Mouse (Mus musculus): Measurements from ENCODE around the gene Trim50. TPM values are rescaled to one million over a fixed set of nuclear protein-coding genes. Genes with fewer than 3 reads are reported as not detected.

Gene Trim50
- total and polyA plus RNA-seq, 2 experiments from 2014 or later, result not detected

- Histone ChIP-seq H3K36me3 (ENCODE audit: insufficient read depth) (no peaks in the 10 kb centered on the region), H3K27me3 (ENCODE audit: insufficient read depth, low read length) (no peaks in the 10 kb centered on the region), H3K4me2 (ENCODE audit: low read depth) (no peak overlapping the region), H3K4me1 (ENCODE audit: insufficient read depth) (no peaks in the 10 kb centered on the region), H3K9ac (no peak overlapping the region), H3K27ac (ENCODE audit: low read depth, low read length) (no peak overlapping the region), H3K4me3 (ENCODE audit: low read depth, low read length) (no peak overlapping the region), H3K9me3 (ENCODE audit: low read length) (no peaks in the 10 kb centered on the region)
- no peak for TF ChIP-seq CTCF (IDR thresholded peaks at IDR 0.05; ENCODE audit: low read depth)
- 80% methylated on average over 5 of the region's 5 CpGs for WGBS
- ATAC-seq (no peak), DNase-seq (no peak)
These were observed 22.9 kb upstream of the Trim50 start for GRCm38 (mm10) chr5:135330201-135330600.

- 85% methylated on average over 6 of the region's 6 CpGs for WGBS
- H3K4me2 ChIP-seq (ENCODE audit: low read depth), result no peak overlapping the region
- ATAC-seq, result no peak
- TF ChIP-seq CTCF (IDR thresholded peaks at IDR 0.05; ENCODE audit: low read depth), result no peak
- no peak overlapping the region for H3K4me3 ChIP-seq (ENCODE audit: low read depth, low read length)
- no peaks in the 10 kb centered on the region for H3K27me3 ChIP-seq (ENCODE audit: insufficient read depth, low read length)
- no peaks in the 10 kb centered on the region for H3K4me1 ChIP-seq (ENCODE audit: insufficient read depth)
- H3K27ac ChIP-seq (ENCODE audit: low read depth, low read length), result no peak overlapping the region
- DNase-seq, result no peak
- H3K9me3 ChIP-seq (ENCODE audit: low read length), result no peaks in the 10 kb centered on the region
- H3K9ac ChIP-seq, result no peak overlapping the region
- no peaks in the 10 kb centered on the region for H3K36me3 ChIP-seq (ENCODE audit: insufficient read depth)
These were observed 21.9 kb upstream of the Trim50 start for GRCm38 (mm10) chr5:135331161-135331560.

DNA sequence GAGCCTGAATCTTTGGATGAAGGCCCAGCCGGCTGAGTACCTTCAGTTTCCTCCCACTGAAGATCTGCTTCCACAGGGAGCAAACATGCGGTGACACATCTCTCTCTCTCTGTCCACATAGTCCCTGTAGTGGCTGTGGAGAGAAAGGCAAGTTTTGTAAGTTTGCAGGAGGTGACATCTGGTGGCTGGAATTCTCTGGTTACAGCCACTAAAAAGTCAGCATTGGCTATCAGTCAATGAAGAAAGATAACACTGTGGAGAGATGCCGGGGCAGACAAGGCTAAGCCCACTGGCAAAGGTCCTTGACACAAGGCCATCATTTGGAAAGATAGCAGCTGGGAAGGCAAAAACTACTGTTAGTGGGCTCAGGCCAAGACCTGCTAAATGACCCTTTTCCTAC, 15.5 kb upstream of the Trim50 start:
- H3K4me3 ChIP-seq (ENCODE audit: low read depth, low read length), result no peak overlapping the region
- no peaks in the 10 kb centered on the region for H3K9me3 ChIP-seq (ENCODE audit: low read length)
- H3K9ac ChIP-seq, result no peak overlapping the region
- DNase-seq (no peak), ATAC-seq (no peak)
- H3K4me1 ChIP-seq (ENCODE audit: insufficient read depth), result no peaks in the 10 kb centered on the region
- no peaks in the 10 kb centered on the region for H3K27me3 ChIP-seq (ENCODE audit: insufficient read depth, low read length)
- H3K36me3 ChIP-seq (ENCODE audit: insufficient read depth), result no peaks in the 10 kb centered on the region
- H3K4me2 ChIP-seq (ENCODE audit: low read depth), result no peak overlapping the region
- TF ChIP-seq CTCF (IDR thresholded peaks at IDR 0.05; ENCODE audit: low read depth), result peak; percentile 51
- WGBS, result 65% methylated on average over 3 of the region's 3 CpGs
- no peak overlapping the region for H3K27ac ChIP-seq (ENCODE audit: low read depth, low read length)

- no peak overlapping the region for H3K27ac ChIP-seq (ENCODE audit: low read depth, low read length)
- H3K27me3 ChIP-seq (ENCODE audit: insufficient read depth, low read length), result no peaks in the 10 kb centered on the region
- H3K4me1 ChIP-seq (ENCODE audit: insufficient read depth), result no peaks in the 10 kb centered on the region
- DNase-seq (no peak), ATAC-seq (no peak)
- no peaks in the 10 kb centered on the region for H3K9me3 ChIP-seq (ENCODE audit: low read length)
- H3K36me3 ChIP-seq (ENCODE audit: insufficient read depth), result no peaks in the 10 kb centered on the region
- TF ChIP-seq CTCF (IDR thresholded peaks at IDR 0.05; ENCODE audit: low read depth), result no peak
- 71% methylated on average over 7 of the region's 7 CpGs for WGBS
- no peak overlapping the region for H3K4me2 ChIP-seq (ENCODE audit: low read depth)
- H3K9ac ChIP-seq, result no peak overlapping the region
- no peak overlapping the region for H3K4me3 ChIP-seq (ENCODE audit: low read depth, low read length)
These were observed 7.1 kb upstream of the Trim50 start for GRCm38 (mm10) chr5:135345989-135346388.

- Histone ChIP-seq H3K36me3 (ENCODE audit: insufficient read depth) (no peaks in the 10 kb centered on the region), H3K4me3 (ENCODE audit: low read depth, low read length) (no peak overlapping the region), H3K4me2 (ENCODE audit: low read depth) (no peak overlapping the region), H3K27ac (ENCODE audit: low read depth, low read length) (no peak overlapping the region), H3K27me3 (ENCODE audit: insufficient read depth, low read length) (no peaks in the 10 kb centered on the region), H3K4me1 (ENCODE audit: insufficient read depth) (no peaks in the 10 kb centered on the region), H3K9ac (no peak overlapping the region), H3K9me3 (ENCODE audit: low read length) (no peaks in the 10 kb centered on the region)
- TF ChIP-seq CTCF (IDR thresholded peaks at IDR 0.05; ENCODE audit: low read depth), result peak; percentile 33
- ATAC-seq, result no peak
- no peak for DNase-seq
- 25% methylated on average over 1 of the region's 1 CpGs for WGBS
These were observed 6.7 kb upstream of the Trim50 start for GRCm38 (mm10) chr5:135346430-135346829.

GRCm38 (mm10) chr5:135347511-135348011, 5.5 kb upstream of the Trim50 start:
- no peak for DNase-seq
- no peak for TF ChIP-seq CTCF (IDR thresholded peaks at IDR 0.05; ENCODE audit: low read depth)
- Histone ChIP-seq H3K4me3 (ENCODE audit: low read depth, low read length) (no peak overlapping the region), H3K9ac (no peak overlapping the region), H3K4me1 (ENCODE audit: insufficient read depth) (no peaks in the 10 kb centered on the region), H3K27me3 (ENCODE audit: insufficient read depth, low read length) (no peaks in the 10 kb centered on the region), H3K4me2 (ENCODE audit: low read depth) (no peak overlapping the region), H3K27ac (ENCODE audit: low read depth, low read length) (no peak overlapping the region), H3K36me3 (ENCODE audit: insufficient read depth) (no peaks in the 10 kb centered on the region), H3K9me3 (ENCODE audit: low read length) (no peaks in the 10 kb centered on the region)
- 67% methylated on average over 4 of the region's 4 CpGs for WGBS
- ATAC-seq, result no peak

DNA sequence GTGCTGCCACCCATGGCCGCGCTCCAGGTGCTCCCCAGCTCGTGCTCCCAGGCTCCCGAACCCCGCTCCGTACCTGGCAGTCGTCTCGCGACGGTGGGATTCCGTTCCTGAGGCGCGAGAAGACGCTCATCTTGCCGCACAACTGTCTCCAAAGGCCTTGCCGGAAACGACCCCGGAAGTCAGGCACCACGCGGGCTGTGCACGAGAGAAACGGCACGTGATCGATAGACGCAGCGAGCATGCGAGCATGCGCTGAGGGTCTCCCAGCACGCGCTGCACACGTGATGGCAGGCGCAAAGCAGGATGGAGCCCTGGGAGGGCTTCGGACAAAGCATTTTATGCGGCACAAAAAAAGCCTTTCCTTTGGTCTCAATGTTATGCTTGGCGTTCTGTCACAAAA, 3.2 kb upstream of the Trim50 start, which contains the start of gene Fkbp6:
TSS of gene Fkbp6 (minus strand) at position 183 of the 400 bp plus-strand sequence.
- Histone ChIP-seq H3K4me1 (ENCODE audit: insufficient read depth) (no peaks in the 10 kb centered on the region), H3K9ac (no peak within 1 kb of the TSS), H3K27ac (ENCODE audit: low read depth, low read length) (no peak within 1 kb of the TSS), H3K4me2 (ENCODE audit: low read depth) (no peak within 1 kb of the TSS), H3K4me3 (ENCODE audit: low read depth, low read length) (no peak within 1 kb of the TSS), H3K27me3 (ENCODE audit: insufficient read depth, low read length) (no peaks in the 10 kb centered on the region), H3K36me3 (ENCODE audit: insufficient read depth) (no peaks in the 10 kb centered on the region), H3K9me3 (ENCODE audit: low read length) (no peaks in the 10 kb centered on the region)
- ATAC-seq (no peak), DNase-seq (no peak)
- no peak for TF ChIP-seq CTCF (IDR thresholded peaks at IDR 0.05; ENCODE audit: low read depth)
- 91% methylated on average over 35 of the region's 35 CpGs for WGBS
